Mouse (Mus musculus) T-helper 1 cell (primary cell): Measurements from ENCODE around the gene Meaf6.

Experiments used
- in situ Hi-C: fragments of 300-600 bp; cut with MboI, MseI; formaldehyde crosslinking; loops from one replicate; pipeline ENCODE4 v1.15.1; 2025; ENCODE audit warnings: high pct_unique_total_duplicates

The Meaf6 gene

DNA sequence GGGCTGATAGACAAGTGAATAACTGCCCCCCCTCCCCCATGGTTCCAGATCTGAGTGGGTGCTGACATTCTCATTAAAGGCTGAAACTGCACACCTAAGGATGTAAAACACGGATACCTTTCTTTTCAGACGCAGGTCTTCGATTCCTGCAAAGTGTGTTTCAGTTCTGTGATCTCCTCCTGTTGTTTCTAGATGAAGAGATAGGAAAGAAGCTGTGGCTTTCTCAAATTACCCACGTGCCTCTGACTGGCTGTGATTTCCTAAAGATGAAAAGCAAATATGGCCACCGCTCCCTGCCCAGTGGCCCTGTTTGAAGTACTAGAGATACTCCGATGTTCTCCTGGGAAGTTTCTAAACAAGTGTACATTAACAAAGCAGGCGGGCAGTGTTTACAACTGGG lies 53.4 kb downstream of the Meaf6 start:
- in situ Hi-C loops, result no loop called here

DNA sequence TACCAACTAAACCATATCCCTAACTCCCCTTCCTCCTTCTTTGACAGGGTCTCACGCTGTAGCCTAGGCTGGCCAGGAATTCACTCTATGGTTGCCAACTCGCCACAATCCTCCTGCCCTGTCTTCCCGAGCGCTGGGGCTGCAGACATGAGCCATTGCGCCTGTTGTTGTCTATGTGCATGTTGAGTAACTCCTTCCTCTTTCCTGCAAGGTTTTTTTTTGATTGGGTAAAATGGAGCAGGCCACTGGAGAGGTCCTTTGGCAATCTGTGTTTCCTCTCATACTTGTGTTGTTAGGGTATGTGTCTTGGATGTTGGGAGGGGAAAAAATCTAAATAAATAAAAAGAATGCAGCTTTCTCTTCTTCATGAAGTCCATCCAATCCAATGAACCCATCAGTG lies 59.3 kb downstream of the Meaf6 start:
- in situ Hi-C loops, result no loop called here

- in situ Hi-C loops, result no loop called here
These were observed 59.7 kb downstream of the Meaf6 start for GRCm38 (mm10) chr4:125144627-125145026.

- in situ Hi-C loops, result no loop called here
These were observed 60.3 kb downstream of the Meaf6 start for GRCm38 (mm10) chr4:125145213-125145612.

DNA sequence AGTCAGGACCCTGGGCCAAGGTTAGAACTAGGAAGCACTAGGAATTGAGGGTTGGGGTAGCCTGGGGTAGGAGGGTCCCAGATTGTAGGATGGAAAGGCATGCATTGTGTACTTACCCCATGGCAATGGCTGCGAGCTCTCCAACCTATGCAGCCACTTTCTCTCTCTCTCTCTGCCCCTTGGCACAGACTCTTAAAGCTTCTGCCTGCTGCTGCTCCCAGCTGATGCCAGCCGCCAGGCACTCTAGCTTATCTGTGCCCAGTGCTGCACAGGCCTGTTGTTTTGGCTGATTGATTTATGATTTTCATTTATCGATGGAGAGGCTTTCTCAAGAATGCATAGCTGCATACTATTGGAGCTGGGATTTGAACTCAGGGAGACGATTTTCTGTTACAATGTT lies 63.0 kb downstream of the Meaf6 start:
- in situ Hi-C loops, result no loop called here

DNA sequence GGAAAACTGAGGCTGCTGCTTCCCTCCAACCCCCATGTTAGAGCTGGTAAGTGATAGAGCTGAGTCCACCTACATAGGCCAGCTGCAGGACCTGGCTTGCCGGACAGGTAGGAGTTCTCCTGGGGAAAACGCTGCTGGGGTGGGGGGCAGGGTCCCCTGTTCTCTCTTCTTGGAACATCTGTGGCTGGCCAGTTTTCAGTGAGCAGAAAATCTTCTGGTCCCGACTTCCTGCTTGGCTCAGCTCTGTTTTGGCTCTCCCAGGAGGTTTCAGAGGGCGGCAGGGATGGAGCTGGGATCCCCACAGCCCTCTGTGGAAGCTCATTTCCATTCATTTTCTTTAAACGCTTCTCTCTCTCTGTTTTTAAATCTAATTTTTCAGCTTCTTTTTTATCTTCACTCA lies 64.5 kb downstream of the Meaf6 start:
- in situ Hi-C loops, result no loop called here

DNA sequence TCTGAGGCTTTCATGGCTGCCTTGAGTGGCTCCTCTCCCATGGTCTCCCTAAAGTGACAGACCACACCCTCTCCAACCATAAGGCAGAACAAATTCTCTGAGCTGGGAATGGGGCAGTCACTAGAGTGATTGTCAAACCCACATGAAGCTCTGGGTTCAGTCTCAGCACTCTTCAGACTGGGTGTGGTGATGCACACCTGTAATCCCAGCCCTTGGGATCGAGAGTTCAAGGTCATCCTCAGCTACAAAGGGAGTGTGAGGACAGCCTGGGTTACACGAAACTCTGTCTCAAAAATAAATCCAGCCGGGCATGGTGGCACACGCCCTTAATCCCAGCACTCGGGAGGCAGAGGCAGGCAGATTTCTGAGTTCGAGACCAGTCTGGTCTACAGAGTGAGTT lies 67.5 kb downstream of the Meaf6 start:
- in situ Hi-C loops, result loop anchor here (10.0 kb wide), 1 partner anchor 762 kb away; no protein-coding TSS in a partner anchor

- in situ Hi-C loops, result loop anchor here (10.0 kb wide), 1 partner anchor 761 kb away; no protein-coding TSS in a partner anchor
These were observed 68.8 kb downstream of the Meaf6 start for GRCm38 (mm10) chr4:125153659-125154241.

DNA sequence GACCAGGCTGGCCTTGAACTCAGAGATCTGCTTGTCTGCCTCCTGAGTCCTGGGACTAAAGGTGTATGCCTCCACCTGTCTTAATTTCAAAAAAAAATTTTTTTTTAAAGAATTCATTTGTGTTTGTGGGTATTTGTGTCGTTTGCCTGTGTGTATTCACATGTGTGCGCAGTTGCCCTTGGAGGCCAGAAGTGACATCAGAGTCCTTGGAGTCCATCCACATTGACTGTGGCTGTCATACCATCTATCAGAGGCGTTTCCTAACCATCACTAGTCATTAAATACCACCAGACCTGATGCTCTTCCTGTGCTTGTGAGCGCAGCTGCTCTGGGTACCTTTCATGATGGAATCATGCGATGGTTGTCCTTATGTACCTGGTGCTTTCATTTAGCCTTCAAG lies 70.7 kb downstream of the Meaf6 start:
- in situ Hi-C loops, result loop anchor here (10.0 kb wide), 1 partner anchor 759 kb away; no protein-coding TSS in a partner anchor

DNA sequence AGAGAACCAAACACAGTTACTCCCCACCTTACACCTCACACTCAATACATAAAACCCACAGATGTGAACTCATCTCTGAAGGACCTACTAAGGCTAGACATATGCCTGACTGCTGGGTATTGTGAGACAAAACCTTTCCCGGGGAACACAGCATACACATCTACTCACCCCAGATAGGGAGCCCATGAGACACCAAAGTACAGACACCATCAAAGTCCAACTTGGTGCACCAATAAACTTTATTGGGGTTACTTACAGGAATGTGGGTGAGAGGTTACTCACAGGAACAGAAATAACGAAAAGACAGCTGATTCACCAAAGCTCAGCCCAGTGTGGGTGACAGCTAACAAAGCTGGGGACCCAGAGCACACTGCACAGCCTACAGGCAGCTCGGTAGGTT lies 72.4 kb downstream of the Meaf6 start:
- in situ Hi-C loops, result loop anchor here (10.0 kb wide), 1 partner anchor 757 kb away; no protein-coding TSS in a partner anchor

GRCm38 (mm10) chr4:125158081-125158480 lies 73.1 kb downstream of the Meaf6 start:
- in situ Hi-C loops, result loop anchor here (10.0 kb wide), 1 partner anchor 757 kb away; no protein-coding TSS in a partner anchor

- in situ Hi-C loops, result loop anchor here (10.0 kb wide), 1 partner anchor 756 kb away; no protein-coding TSS in a partner anchor
These were observed 73.8 kb downstream of the Meaf6 start for GRCm38 (mm10) chr4:125158581-125159317.

- in situ Hi-C loops, result no loop called here
These were observed 75.5 kb downstream of the Meaf6 start for GRCm38 (mm10) chr4:125160320-125160950.

GRCm38 (mm10) chr4:125160951-125161331 lies 76.0 kb downstream of the Meaf6 start:
- in situ Hi-C loops, result no loop called here

- in situ Hi-C loops, result no loop called here
These were observed 76.5 kb downstream of the Meaf6 start for GRCm38 (mm10) chr4:125161392-125161791.

DNA sequence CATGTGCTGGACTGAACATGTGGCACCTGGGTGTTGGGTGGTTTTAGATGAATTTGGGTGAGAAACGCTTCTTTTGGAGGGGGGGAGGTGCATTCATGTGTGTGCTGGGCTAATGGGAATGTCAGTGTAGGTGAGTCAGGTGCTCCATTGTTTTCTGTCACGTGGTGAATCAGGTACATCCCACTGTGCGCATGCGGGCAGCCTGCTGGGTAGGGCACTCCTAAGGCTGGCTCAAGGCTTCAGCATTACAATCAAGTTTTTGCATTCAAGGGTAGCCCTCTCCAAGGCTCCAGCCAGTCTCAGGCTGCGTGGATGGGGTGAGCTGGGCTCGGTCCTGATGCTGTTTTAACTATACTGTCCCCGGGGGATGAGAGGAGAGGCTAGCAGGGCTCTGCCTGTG lies 77.8 kb downstream of the Meaf6 start:
- in situ Hi-C loops, result no loop called here
